Mouse (Mus musculus): ENCODE measurements at regions not wholly inside any gene's neighbourhood (a gene's known extent, or its start where the extent isn't known, plus 50 kb on each side); places are given as distances from the start of the nearest gene placed in this dataset.
A peak's percentile ranks its signal among the peaks of the same experiment; 100 is the strongest.

DNA sequence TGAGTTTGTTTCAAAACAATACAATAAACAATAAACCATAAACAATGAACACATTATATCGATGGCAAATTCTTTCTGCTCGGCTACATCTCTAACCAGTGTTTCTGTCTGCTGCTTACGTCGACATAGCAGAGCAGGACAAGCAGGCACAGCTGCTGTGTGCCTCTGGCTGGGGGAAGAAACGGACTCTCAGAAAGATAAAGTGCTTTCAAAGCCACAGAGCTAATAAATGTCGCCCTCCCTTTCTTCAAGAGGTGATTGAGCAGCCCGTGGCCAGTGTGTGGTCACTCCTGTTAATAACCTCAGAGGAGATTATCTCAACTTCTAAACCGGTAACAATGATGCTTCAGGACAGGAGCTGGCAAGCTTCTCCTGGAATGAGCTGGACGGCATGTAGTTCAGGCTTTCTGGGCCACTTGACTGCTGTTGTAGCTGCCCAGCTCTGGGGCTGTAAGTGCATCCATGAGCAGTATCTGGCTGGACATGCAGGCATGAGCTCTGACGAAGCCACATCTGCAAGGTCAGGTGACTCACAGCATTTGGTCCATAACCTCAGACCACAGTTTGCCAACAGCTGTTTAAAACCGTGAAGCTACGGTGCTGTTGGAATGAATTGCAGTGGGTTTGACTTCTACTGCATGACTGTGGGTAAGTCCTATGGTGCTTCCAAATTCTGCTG, 55.6 kb downstream of the Evx1 start:
- 18% methylated on average over 12 of the region's 12 CpGs for WGBS
- H3K4me1 ChIP-seq (ENCODE audit: insufficient read depth, low read length), result no peaks in the 10 kb centered on the region
- H3K9me3 ChIP-seq (ENCODE audit: low read length), result no peaks in the 10 kb centered on the region

DNA sequence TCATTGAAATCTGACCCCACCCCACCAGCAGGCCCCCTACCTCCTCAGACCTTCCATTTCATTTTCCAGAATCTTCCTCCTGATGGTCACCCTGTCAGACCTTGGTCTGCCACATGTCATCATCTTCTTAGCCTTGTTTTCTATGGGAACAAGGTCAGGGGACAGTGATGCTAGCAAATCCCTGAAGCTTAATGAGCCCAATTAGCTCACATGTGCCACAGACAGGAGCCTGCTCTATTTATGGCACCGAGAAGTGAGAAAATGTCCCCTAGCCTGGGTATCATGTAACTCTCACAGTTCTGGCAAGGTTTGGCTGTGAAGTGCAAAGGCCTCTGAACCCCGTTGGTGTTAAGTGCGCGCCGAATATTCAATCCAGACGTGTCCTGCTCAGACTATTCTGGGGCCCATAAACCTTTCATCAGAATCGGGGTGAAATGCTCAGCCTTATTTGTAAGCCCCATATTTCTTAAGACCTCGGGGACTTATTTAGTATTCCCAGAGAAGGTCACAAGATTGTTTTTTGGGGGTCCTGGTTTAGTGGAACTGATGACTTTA, 57.6 kb downstream of the Evx1 start:
- ATAC-seq (ENCODE audit: low FRiP score, low TSS enrichment), result no peak
- Histone ChIP-seq H3K27ac (ENCODE audit: low read length) (no peak overlapping the region), H3K9me3 (ENCODE audit: low read length) (no peaks in the 10 kb centered on the region), H3K27me3 (ENCODE audit: insufficient read depth, low read length) (no peaks in the 10 kb centered on the region), H3K36me3 (ENCODE audit: insufficient read depth, low read length) (no peaks in the 10 kb centered on the region), H3K4me1 (ENCODE audit: insufficient read depth, low read length) (no peaks in the 10 kb centered on the region), H3K4me3 (ENCODE audit: low read length) (no peak overlapping the region), H3K4me2 (replicated peaks; ENCODE audit: low read depth, low read length) (no peak overlapping the region), H3K9ac (replicated peaks; ENCODE audit: low read length) (no peak overlapping the region)
- WGBS, result 39% methylated on average over 8 of the region's 8 CpGs

More for the DNA sequence above, 55.6 kb downstream of the Evx1 start:
- H3K9ac ChIP-seq (replicated peaks; ENCODE audit: low read length), result no peak overlapping the region
- no peaks in the 10 kb centered on the region for H3K27me3 ChIP-seq (ENCODE audit: insufficient read depth, low read length)
- no peak overlapping the region for H3K4me2 ChIP-seq (replicated peaks; ENCODE audit: low read depth, low read length)
- no peak overlapping the region for H3K4me3 ChIP-seq (ENCODE audit: low read length)
- ATAC-seq (ENCODE audit: low FRiP score, low TSS enrichment), result no peak
- H3K27ac ChIP-seq (ENCODE audit: low read length), result no peak overlapping the region
- no peaks in the 10 kb centered on the region for H3K36me3 ChIP-seq (ENCODE audit: insufficient read depth, low read length)

DNA sequence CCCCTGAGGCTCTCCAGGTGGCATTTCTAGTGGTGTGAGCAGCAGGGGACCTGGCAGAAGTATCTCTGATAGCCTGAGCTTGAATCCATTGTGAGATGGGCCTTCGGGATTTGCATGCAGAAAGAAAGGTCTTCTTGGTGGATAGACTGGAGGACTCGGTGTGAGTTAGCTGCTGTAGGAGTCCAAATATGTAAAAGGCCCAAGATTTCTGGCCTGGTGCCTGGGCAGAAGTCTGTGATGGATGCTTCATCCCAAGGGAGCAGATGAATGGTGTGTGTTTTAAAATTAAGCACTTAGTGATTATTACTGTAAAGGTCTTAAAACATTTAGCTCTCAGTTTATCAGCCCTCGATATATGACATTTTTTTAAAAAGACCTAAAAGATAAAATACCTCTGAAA, 65.8 kb downstream of the Evx1 start:
- Histone ChIP-seq H3K9ac (replicated peaks; ENCODE audit: low read length) (no peak overlapping the region), H3K4me2 (replicated peaks; ENCODE audit: low read depth, low read length) (no peak overlapping the region), H3K4me1 (ENCODE audit: insufficient read depth, low read length) (no peaks in the 10 kb centered on the region), H3K4me3 (ENCODE audit: low read length) (no peak overlapping the region), H3K27me3 (ENCODE audit: insufficient read depth, low read length) (no peaks in the 10 kb centered on the region), H3K27ac (ENCODE audit: low read length) (no peak overlapping the region), H3K9me3 (ENCODE audit: low read length) (no peaks in the 10 kb centered on the region), H3K36me3 (ENCODE audit: insufficient read depth, low read length) (no peaks in the 10 kb centered on the region)
- ATAC-seq (ENCODE audit: low FRiP score, low TSS enrichment), result no peak
- 72% methylated on average over 3 of the region's 3 CpGs for WGBS

DNA sequence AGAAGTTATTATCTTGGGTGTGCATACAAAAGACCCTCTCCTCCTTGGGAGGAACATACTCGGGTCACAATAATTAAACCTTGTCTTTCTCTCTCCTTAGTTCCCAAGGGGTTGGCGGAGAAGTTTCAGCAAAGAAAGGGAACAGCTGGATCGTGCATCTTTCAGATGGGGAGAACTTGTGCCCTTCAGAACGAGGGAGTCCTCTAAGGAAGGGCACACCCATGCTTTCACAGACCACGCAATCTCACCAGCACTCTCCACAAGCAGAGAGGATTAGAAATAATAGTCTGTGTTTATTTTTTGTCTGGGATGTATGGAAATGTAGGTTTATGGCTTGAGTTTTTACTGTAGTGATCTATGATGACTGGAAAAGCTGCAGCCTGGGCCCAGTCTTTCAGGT, 66.3 kb downstream of the Evx1 start:
- no peaks in the 10 kb centered on the region for H3K27me3 ChIP-seq (ENCODE audit: insufficient read depth, low read length)
- H3K4me2 ChIP-seq (replicated peaks; ENCODE audit: low read depth, low read length), result no peak overlapping the region
- no peak overlapping the region for H3K27ac ChIP-seq (ENCODE audit: low read length)
- 36% methylated on average over 5 of the region's 5 CpGs for WGBS
- no peak overlapping the region for H3K4me3 ChIP-seq (ENCODE audit: low read length)
- H3K36me3 ChIP-seq (ENCODE audit: insufficient read depth, low read length), result no peaks in the 10 kb centered on the region
- no peak for ATAC-seq (ENCODE audit: low FRiP score, low TSS enrichment)
- no peaks in the 10 kb centered on the region for H3K9me3 ChIP-seq (ENCODE audit: low read length)
- no peaks in the 10 kb centered on the region for H3K4me1 ChIP-seq (ENCODE audit: insufficient read depth, low read length)
- H3K9ac ChIP-seq (replicated peaks; ENCODE audit: low read length), result no peak overlapping the region

DNA sequence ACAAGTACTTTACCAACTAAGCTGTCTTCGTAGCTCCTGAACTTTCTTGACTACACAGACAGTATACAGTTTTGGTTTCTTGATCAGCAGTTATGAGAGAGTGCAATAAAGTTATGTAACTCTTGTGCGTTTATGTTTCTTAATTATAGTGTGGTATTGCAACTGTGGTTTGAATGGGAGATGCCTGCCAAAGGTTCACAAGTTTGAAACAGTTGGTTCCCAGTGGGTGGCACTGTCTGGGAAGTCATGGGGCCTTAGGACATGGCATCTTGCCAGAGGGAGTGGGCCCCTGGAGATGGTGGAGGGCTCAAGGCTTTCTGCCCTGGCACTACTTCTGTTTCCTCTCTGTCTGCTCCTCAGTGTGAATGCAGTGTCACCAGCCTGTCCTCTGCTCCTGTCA, 71.7 kb downstream of the Evx1 start:
- H3K4me3 ChIP-seq (ENCODE audit: low read length), result no peak overlapping the region
- no peaks in the 10 kb centered on the region for H3K9me3 ChIP-seq (ENCODE audit: low read length)
- H3K27me3 ChIP-seq (ENCODE audit: insufficient read depth, low read length), result no peaks in the 10 kb centered on the region
- H3K27ac ChIP-seq (ENCODE audit: low read length), result no peak overlapping the region
- no peak overlapping the region for H3K9ac ChIP-seq (replicated peaks; ENCODE audit: low read length)
- H3K4me2 ChIP-seq (replicated peaks; ENCODE audit: low read depth, low read length), result no peak overlapping the region
- no peaks in the 10 kb centered on the region for H3K36me3 ChIP-seq (ENCODE audit: insufficient read depth, low read length)
- no peak for ATAC-seq (ENCODE audit: low FRiP score, low TSS enrichment)
- WGBS, result 90% methylated on average over 2 of the region's 2 CpGs
- H3K4me1 ChIP-seq (ENCODE audit: insufficient read depth, low read length), result no peaks in the 10 kb centered on the region

DNA sequence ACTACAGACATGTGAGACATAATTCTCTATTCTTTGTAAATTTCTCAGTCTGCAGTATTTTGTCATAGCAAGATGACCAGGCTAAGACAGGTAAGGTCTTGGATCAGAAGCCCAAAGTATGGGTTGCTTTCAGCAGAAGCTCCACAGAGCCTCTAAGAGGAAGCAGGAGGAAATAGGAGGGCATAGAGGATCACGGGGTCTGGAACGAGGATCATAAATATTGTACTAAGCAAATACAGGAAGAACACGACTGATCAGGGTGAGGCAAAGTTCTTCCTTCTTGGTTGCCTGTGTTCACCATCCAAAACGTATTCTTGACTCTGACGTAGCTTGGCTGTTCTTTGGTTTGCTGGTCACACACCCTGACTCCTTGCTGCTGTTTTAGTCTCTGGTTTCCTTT, 88.1 kb downstream of the Evx1 start:
- ATAC-seq (ENCODE audit: low FRiP score, low TSS enrichment), result no peak
- H3K27me3 ChIP-seq (ENCODE audit: insufficient read depth, low read length), result no peaks in the 10 kb centered on the region
- no peak overlapping the region for H3K9ac ChIP-seq (replicated peaks; ENCODE audit: low read length)
- WGBS, result 17% methylated on average over 5 of the region's 5 CpGs
- H3K9me3 ChIP-seq (ENCODE audit: low read length), result no peaks in the 10 kb centered on the region
- H3K4me1 ChIP-seq (ENCODE audit: insufficient read depth, low read length), result no peaks in the 10 kb centered on the region
- no peaks in the 10 kb centered on the region for H3K36me3 ChIP-seq (ENCODE audit: insufficient read depth, low read length)
- no peak overlapping the region for H3K4me3 ChIP-seq (ENCODE audit: low read length)
- no peak overlapping the region for H3K27ac ChIP-seq (ENCODE audit: low read length)
- no peak overlapping the region for H3K4me2 ChIP-seq (replicated peaks; ENCODE audit: low read depth, low read length)

DNA sequence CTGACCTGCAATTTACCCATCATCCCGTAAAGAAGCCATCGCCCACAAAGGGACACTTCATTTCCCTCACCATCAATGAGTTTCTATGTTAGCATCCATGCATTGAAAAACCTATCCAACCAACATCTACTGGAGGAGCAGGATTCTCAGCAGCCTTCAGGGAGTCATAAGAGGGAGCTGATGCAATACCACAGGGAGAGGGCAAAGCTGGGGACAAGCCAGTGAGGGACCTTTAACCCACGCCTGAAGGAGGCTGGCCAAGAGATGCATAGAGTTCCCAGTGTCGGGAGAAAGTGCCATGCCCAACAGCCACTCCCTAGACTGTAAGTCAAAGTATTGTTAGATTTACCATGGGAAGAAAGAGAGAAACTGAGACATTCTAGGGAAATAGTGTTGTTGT, 96.7 kb downstream of the Evx1 start:
- WGBS, result 85% methylated on average over 4 of the region's 4 CpGs
- Histone ChIP-seq H3K4me2 (replicated peaks; ENCODE audit: low read depth, low read length) (no peak overlapping the region), H3K4me3 (ENCODE audit: low read length) (no peak overlapping the region), H3K36me3 (ENCODE audit: insufficient read depth, low read length) (no peaks in the 10 kb centered on the region), H3K27me3 (ENCODE audit: insufficient read depth, low read length) (no peaks in the 10 kb centered on the region), H3K4me1 (ENCODE audit: insufficient read depth, low read length) (peaks cover 4% of the 10 kb centered on the region; the same call in 1 of the 2 replicates), H3K27ac (ENCODE audit: low read length) (no peak overlapping the region), H3K9me3 (ENCODE audit: low read length) (peaks cover 4% of the 10 kb centered on the region; the same call in 1 of the 2 replicates), H3K9ac (replicated peaks; ENCODE audit: low read length) (no peak overlapping the region)
- ATAC-seq (ENCODE audit: low FRiP score, low TSS enrichment), result no peak

DNA sequence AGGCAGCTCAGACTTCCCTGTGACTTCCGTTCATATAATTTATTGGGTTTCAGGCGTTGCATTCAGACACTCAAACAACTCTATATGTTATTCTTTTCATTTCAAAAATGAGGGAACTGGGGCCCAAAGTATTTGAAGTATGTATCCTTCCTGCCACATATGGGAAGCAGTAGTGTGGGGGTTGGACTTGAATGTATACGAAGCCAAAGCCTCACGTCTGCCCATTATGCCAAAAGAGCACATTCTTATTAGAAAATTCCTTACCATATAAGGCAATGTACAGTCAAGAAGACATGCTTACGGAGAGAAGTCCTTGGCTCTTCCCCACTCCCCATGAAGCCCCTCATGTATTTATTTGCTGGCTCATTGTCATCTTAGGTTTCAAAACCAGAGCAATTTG, 97.4 kb downstream of the Evx1 start:
- 34% methylated on average over 5 of the region's 5 CpGs for WGBS
- no peaks in the 10 kb centered on the region for H3K27me3 ChIP-seq (ENCODE audit: insufficient read depth, low read length)
- no peak overlapping the region for H3K4me3 ChIP-seq (ENCODE audit: low read length)
- ATAC-seq (ENCODE audit: low FRiP score, low TSS enrichment), result no peak
- peaks cover 4% of the 10 kb centered on the region; the same call in 1 of the 2 replicates for H3K4me1 ChIP-seq (ENCODE audit: insufficient read depth, low read length)
- H3K9ac ChIP-seq (replicated peaks; ENCODE audit: low read length), result no peak overlapping the region
- no peaks in the 10 kb centered on the region for H3K36me3 ChIP-seq (ENCODE audit: insufficient read depth, low read length)
- H3K27ac ChIP-seq (ENCODE audit: low read length), result peak overlapping the region; percentile 49
- H3K9me3 ChIP-seq (ENCODE audit: low read length), result peaks cover 4% of the 10 kb centered on the region; the same call in 1 of the 2 replicates
- no peak overlapping the region for H3K4me2 ChIP-seq (replicated peaks; ENCODE audit: low read depth, low read length)

DNA sequence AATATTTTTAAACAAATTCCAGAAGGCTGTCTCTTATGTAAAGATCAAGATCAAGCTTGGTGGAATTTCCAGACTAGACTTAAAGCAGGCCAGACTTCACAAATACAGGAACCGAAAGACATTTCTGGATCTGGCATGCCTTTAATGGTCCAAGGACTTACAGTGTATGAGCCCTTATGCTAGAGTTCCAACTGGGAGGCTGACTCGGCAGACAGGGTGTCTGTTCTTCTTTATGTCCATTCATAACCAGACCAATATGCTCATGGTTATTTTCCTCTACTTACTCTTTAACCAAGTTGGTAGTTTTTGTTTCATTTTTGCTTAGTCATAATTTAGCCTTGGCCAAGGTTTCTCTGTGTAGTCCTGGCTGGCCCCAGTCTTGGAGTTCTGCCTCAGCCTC, 98.0 kb downstream of the Evx1 start:
- 91% methylated on average over 2 of the region's 2 CpGs for WGBS
- H3K4me1 ChIP-seq (ENCODE audit: insufficient read depth, low read length), result peaks cover 4% of the 10 kb centered on the region; the same call in 1 of the 2 replicates
- ATAC-seq (ENCODE audit: low FRiP score, low TSS enrichment), result no peak

DNA sequence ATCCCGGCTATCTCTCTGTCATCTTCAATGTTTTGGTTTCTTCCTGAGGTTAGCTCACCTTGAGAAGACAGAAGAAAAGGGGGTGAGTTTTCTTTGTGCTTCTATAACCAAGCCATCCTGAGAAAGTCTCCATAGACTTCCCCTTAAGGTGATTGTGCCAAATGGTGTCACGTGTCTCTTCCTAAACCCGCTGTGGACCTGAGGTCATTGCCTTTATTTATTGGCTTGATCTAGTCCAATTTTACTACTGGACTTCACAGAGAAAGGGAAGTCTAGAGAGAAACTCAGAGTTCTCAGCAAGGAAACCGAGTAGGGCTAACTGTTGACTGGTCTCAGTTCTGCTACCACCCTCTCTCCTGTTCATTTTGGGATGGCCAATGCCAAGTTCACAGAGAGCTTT, 100.3 kb downstream of the Evx1 start:
- no peak for ATAC-seq (ENCODE audit: low FRiP score, low TSS enrichment)
- peaks cover 4% of the 10 kb centered on the region; the same call in 1 of the 2 replicates for H3K9me3 ChIP-seq (ENCODE audit: low read length)
- H3K9ac ChIP-seq (replicated peaks; ENCODE audit: low read length), result no peak overlapping the region
- H3K4me3 ChIP-seq (ENCODE audit: low read length), result no peak overlapping the region
- WGBS, result 83% methylated on average over 4 of the region's 4 CpGs
- no peak overlapping the region for H3K4me2 ChIP-seq (replicated peaks; ENCODE audit: low read depth, low read length)
- no peak overlapping the region for H3K27ac ChIP-seq (ENCODE audit: low read length)
- peaks cover 14% of the 10 kb centered on the region for H3K4me1 ChIP-seq (ENCODE audit: insufficient read depth, low read length)
- no peaks in the 10 kb centered on the region for H3K27me3 ChIP-seq (ENCODE audit: insufficient read depth, low read length)
- H3K36me3 ChIP-seq (ENCODE audit: insufficient read depth, low read length), result no peaks in the 10 kb centered on the region

More for the DNA sequence above, 98.0 kb downstream of the Evx1 start:
- Histone ChIP-seq H3K27ac (ENCODE audit: low read length) (peak overlapping the region; percentile 36; the same call in 1 of the 2 replicates), H3K9ac (replicated peaks; ENCODE audit: low read length) (no peak overlapping the region), H3K4me3 (ENCODE audit: low read length) (no peak overlapping the region), H3K4me2 (replicated peaks; ENCODE audit: low read depth, low read length) (no peak overlapping the region), H3K36me3 (ENCODE audit: insufficient read depth, low read length) (no peaks in the 10 kb centered on the region), H3K9me3 (ENCODE audit: low read length) (peaks cover 4% of the 10 kb centered on the region; the same call in 1 of the 2 replicates), H3K27me3 (ENCODE audit: insufficient read depth, low read length) (no peaks in the 10 kb centered on the region)

All from kidney, embryonic 16.5 days (tissue).